Mouse (Mus musculus) forebrain, embryonic 10.5 days (tissue): ENCODE measurements around the gene Tsc22d4. TPM values are rescaled to one million over a fixed set of nuclear protein-coding genes. Genes with fewer than 3 reads are reported as not detected.

ENCODE experiments used
- DNase-seq: peaks from one replicate; pipeline ENCODE4 v3.0.0-alpha.2; 2017; ENCODE audit warnings: low spot score; ENCODE audit errors: extremely low spot score
- H3K27ac ChIP-seq: fragments of 300-500 bp; sonication (generic); 2 replicates; pipeline ENCODE4 v1.5.1; 2016; ENCODE audit warnings: mild to moderate bottlenecking
- H3K27me3 ChIP-seq: fragments of 300-500 bp; sonication (generic); 2 replicates; pipeline ENCODE4 v1.6.1; 2016; ENCODE audit warnings: mild to moderate bottlenecking; ENCODE audit not compliant: poor library complexity, severe bottlenecking
- H3K36me3 ChIP-seq: fragments of 300-500 bp; sonication (generic); replicated peaks from 2 replicates; pipeline ENCODE4 v1.6.1; 2016; ENCODE audit warnings: mild to moderate bottlenecking, moderate library complexity
- H3K4me1 ChIP-seq: fragments of 300-500 bp; sonication (generic); 2 replicates; pipeline ENCODE4 v1.6.1; 2016
- H3K4me3 ChIP-seq: fragments of 300-500 bp; sonication (generic); 2 replicates; pipeline ENCODE4 v1.5.1; 2016; ENCODE audit warnings: mild to moderate bottlenecking, moderate library complexity
- H3K9me3 ChIP-seq: fragments of 300-500 bp; sonication (generic); 2 replicates; pipeline ENCODE4 v1.6.1; 2016; ENCODE audit warnings: mild to moderate bottlenecking, moderate library complexity
- WGBS: fragments of 180-500 bp; shearing (Covaris S2); methylation state at CpG from one replicate; pipeline ENCODE4 v1.1.7; 2016; 5-methylcytosine and 5-hydroxymethylcytosine counted together
- polyA plus RNA-seq: library from polyadenylated mRNA; unstranded; fragments of >200 nt; fragmentation: Nextera tagmentation; extraction: Ambion mirVana; gene quantifications from 2 replicates; pipeline ENCODE4 v1.2.1, GENCODE M21; 2016

The Tsc22d4 gene
- polyA plus RNA-seq, 1 experiment from 2014 or later = 72.0 TPM

DNA sequence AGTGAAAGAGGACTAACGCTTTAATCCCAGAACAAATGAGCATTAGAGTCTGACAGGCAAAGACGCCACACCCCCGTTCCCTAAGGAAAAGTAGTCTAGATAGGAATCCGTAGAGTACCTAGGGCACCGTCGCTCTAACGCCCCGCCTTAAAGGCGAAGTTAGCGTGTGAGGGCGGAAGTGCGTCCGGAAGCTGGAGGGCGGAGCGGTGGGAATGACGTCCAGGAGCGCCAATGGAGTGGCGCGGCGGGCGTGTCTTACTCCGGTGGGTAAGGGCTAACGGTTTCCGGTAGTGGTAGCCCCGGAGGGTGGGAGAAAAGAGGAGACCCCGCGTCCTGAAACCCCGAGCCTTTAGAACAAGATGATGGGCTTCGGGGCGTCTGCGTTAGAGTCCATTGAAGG is 33.1 kb downstream of the Tsc22d4 start, which contains the start of gene Ppp1r35:
Gene Ppp1r35 (plus strand): TSS at position 215 of the 400 bp plus-strand sequence.
- Histone ChIP-seq H3K36me3 (peaks cover 37% of the 10 kb centered on the region), H3K27me3 (no peaks in the 10 kb centered on the region), H3K27ac (peak within 1 kb of the TSS; percentile 95), H3K4me1 (peaks cover 46% of the 10 kb centered on the region), H3K4me3 (peak within 1 kb of the TSS; percentile 99), H3K9me3 (no peaks in the 10 kb centered on the region)
- WGBS = under 1% methylated on average over 31 of the region's 31 CpGs
- peak; percentile 97 for DNase-seq

DNA sequence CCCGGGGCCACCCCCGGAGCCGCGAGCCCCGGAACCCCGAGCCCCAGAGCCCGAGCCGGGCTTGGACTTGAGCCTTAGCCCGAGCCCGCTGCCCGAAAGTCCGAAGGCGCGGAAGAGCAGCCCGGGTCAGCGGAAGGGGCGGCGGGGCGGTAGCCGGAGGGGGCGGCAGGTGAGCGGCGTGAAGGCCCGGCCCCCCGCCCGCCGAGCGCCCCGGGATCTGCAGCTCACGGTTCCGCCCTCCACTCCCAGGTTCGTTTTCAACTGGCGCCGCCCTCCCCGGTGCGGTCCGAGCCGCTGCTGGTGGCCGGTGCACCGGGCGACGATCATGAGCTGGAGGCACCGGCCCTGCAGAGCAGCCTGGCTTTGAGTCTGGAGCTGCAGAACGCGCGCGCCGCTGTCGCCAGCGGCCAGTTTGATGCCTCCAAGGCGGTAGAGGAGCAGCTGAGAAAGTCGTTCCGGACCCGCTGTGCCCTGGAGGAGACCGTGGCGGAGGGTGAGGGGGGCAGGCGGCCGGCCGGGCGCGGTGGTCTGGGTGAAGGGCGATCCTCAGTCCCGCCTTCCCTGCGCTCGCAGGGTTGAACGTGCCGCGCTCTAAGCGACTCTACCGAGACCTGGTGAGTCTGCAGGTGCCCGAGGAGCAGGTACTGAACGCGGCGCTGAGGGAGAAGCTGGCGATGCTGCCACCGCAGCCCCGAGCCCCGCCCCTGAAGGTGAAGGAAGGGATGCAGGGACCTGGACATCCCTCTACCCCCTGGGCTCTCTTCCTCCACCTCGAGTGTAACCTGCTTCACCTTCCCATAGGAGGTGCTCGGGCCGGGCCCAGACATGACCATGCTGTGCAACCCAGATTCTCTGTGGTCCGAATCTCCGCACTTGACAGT is 33.8 kb downstream of the Tsc22d4 start:
- WGBS = under 1% methylated on average over 77 of the region's 83 CpGs
- no peaks in the 10 kb centered on the region for H3K27me3 ChIP-seq
- peak overlapping the region; percentile 99 for H3K4me3 ChIP-seq
- H3K4me1 ChIP-seq = peaks cover 53% of the 10 kb centered on the region
- H3K9me3 ChIP-seq = no peaks in the 10 kb centered on the region
- H3K27ac ChIP-seq = peak overlapping the region; percentile 95
- H3K36me3 ChIP-seq = peaks cover 44% of the 10 kb centered on the region
- DNase-seq = peak; percentile 52

DNA sequence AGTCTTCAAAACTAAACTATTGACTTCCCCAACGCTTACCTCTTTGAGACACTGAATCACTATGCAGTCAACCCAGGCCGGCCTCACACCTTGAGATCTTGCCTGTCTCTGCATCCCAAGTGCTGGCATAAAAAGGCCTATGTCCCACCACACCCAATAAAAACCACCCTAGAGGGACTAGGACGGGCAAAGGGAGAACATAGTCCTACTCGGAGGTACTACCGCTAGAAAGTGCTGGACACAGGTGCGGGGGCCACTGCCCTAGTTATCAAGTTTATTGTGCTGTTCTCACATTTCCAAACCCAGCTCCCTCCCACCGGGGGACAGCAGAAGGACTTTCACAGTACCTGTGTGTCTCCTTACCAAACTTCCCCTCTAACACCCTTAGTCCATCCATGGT is 36.1 kb downstream of the Tsc22d4 start:
- Histone ChIP-seq H3K27ac (no peak overlapping the region), H3K36me3 (peaks cover 53% of the 10 kb centered on the region), H3K9me3 (no peaks in the 10 kb centered on the region), H3K4me3 (no peak overlapping the region; the same call in 1 of the 2 replicates), H3K27me3 (no peaks in the 10 kb centered on the region), H3K4me1 (peaks cover 68% of the 10 kb centered on the region)
- DNase-seq = no peak
- WGBS = 92% methylated on average over 7 of the region's 7 CpGs

DNA sequence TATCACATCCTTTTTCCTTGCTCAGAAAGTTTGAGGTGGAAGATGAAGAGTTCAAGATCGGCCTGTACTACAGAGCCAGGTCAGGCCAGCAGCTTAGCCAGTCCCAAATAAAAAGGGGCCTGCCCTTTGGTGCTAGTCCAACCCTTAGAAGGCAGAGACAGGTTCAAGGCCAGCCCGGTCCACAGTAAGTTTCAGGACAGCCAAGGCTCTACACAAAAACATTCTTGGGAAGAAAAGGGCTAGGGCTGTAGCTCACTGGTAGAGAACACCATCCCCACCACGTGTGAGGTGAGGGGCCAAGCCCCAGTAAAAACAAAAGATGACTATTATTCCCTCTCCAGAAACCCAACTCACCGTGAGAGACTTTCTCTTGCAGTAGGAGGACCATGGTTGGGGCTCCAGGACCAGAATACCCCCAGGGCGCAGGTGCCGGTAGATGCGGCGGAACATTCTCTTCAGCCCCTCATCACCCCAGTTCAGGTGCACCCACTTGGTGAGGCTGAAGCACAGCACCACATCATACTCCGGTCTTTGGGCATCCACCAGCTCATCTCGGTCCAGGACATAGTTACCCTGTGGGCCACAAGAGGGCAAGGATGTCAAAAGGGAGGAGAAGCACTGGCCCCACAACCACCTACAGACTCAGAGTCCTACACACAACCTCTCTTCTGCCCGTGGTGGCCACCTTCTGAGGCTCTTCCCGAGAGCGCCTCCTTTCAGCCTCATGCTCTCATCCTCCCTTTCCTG is 37.4 kb downstream of the Tsc22d4 start:
- H3K36me3 ChIP-seq = peaks cover 53% of the 10 kb centered on the region
- WGBS = 88% methylated on average over 13 of the region's 13 CpGs
- no peak for DNase-seq

DNA sequence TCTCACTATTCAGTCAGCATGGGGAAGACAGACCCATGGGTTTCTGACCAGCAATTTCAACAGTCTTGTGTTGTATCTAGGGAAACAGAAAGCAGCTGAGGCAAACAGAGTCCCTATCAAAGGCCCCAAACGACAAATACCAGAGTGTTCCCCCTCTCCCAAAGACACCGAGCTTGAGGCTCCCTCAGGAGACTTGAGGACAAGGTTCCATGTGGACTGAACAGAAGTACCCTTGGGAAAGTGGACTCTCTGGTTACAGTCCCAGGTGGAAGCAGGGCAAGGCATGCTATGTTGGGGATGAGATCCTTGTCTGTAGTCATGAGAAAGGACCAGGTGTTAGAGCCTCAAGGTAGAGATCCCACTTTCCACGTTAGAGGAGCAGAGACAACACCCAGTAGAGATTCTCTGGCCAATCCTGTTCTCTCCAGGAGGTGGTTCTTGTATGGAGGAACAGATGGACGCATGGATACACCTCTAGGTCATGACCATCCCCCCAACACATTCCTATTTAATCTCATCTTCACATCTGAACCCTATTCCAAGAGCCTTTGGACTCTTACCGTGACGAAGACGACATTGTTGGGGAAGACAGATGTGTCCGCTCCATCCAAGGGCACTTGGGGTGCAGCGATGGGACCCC is 38.5 kb downstream of the Tsc22d4 start:
- Histone ChIP-seq H3K27ac (peak overlapping the region; percentile 98), H3K36me3 (peaks cover 53% of the 10 kb centered on the region), H3K4me1 (peaks cover 67% of the 10 kb centered on the region), H3K4me3 (peak overlapping the region; percentile 96), H3K27me3 (peaks cover 12% of the 10 kb centered on the region), H3K9me3 (peaks cover 6% of the 10 kb centered on the region)
- WGBS = 84% methylated on average over 9 of the region's 9 CpGs
- DNase-seq = no peak

More for the DNA sequence above, 37.4 kb downstream of the Tsc22d4 start:
- H3K4me3 ChIP-seq = peak overlapping the region; percentile 96
- peaks cover 2% of the 10 kb centered on the region for H3K27me3 ChIP-seq
- H3K9me3 ChIP-seq = peaks cover 1% of the 10 kb centered on the region
- H3K27ac ChIP-seq = no peak overlapping the region
- H3K4me1 ChIP-seq = peaks cover 70% of the 10 kb centered on the region

- Histone ChIP-seq H3K27me3 (peaks cover 15% of the 10 kb centered on the region), H3K4me3 (peak overlapping the region; percentile 96), H3K9me3 (peaks cover 6% of the 10 kb centered on the region), H3K4me1 (peaks cover 64% of the 10 kb centered on the region), H3K27ac (peak overlapping the region; percentile 98), H3K36me3 (peaks cover 53% of the 10 kb centered on the region)
- no peak for DNase-seq
- WGBS = 88% methylated on average over 14 of the region's 14 CpGs
Measured at GRCm38 (mm10) chr5:137784546-137784945, 39.0 kb downstream of the Tsc22d4 start.

DNA sequence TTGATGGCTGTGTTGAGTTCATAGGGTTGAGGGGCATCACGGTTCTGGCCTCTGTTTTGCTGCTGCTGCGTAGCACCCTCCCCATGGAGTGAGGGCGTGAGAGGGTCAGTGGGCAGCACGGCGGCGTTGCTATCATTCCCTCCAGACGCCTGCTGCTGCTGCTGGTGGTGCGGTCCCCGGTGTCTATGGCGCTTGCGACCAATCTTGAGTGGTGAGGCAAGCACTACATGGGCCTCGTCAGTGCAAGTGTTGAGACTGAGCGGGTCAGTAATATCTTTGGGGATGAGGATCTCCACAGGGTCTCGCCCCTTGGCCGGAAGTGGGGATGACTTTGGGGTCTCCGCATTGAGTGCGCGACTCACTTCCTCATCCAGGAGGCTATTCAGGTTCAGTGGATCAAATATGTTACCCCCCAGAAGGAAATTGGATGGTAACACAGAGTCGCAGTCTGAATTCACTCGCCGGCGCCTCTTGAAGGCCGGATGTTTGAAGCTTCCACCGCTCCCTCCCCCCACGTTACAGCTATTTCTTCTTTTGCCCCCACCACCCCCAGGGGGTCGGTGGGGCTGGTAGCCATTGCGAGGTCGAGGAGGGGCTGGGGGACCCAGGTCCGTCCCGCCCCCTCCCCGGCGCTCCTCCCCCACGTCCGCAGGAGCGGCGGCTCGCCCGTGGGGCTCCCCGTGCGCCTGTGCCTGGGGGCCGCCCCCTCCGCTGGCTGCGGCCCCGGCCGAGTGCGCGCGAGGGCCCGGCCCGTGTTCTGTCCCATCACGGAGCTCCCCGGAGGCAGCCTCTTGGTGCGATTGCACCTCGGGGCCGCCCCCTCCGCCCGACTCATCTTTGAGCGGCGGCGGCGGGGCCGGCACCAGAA is 39.9 kb downstream of the Tsc22d4 start:
- DNase-seq = peak; percentile 40
- 9% methylated on average over 57 of the region's 62 CpGs for WGBS
- peaks cover 15% of the 10 kb centered on the region for H3K27me3 ChIP-seq
- H3K4me3 ChIP-seq = peak overlapping the region; percentile 96
- H3K36me3 ChIP-seq = peaks cover 49% of the 10 kb centered on the region
- peak overlapping the region; percentile 98 for H3K27ac ChIP-seq
- peaks cover 6% of the 10 kb centered on the region for H3K9me3 ChIP-seq
- peaks cover 55% of the 10 kb centered on the region for H3K4me1 ChIP-seq

DNA sequence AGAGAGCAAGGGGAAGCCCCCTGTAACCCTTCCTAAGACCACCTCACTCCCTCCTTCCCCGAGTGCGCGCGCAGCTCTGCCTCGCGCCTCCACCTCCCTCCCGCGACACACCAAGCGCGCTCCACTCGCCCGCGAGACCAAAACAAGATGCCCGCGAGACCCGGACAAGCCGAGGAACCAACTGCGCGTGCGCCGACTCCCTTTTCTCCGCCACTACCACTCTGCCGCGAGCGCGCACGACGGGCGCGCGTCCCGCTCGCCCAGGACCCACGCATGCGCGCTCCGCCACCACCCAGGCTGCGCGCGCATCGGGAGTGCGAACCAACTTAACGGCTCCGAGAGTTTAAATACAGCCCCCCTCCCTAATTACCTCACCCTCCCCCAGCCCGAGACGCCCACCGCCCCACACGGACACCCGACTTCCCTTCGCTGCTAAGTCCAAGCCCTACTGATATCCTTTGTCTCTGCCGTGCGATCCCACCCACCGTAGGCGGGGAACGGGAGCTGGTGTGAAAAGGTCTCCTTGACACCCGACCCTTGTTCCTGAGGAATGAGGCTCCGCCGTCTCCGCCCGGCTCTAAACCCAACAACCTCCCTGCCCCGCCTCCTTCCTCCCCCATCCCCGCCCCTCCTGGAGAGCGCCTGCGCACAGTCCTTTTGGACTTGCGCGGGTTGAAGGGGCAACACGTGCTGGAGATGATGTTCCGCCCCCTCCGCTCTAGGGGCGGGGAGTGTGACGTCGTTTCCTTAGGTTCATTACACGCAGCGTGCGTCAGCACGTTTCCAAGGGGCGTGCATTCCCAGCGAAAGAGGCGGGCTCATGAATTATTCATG is 40.8 kb downstream of the Tsc22d4 start:
- under 1% methylated on average over 79 of the region's 79 CpGs for WGBS
- Histone ChIP-seq H3K27ac (peak overlapping the region; percentile 98), H3K27me3 (peaks cover 15% of the 10 kb centered on the region), H3K36me3 (peaks cover 39% of the 10 kb centered on the region), H3K4me3 (peak overlapping the region; percentile 96), H3K9me3 (peaks cover 6% of the 10 kb centered on the region), H3K4me1 (peaks cover 49% of the 10 kb centered on the region)
- peak; percentile 99 for DNase-seq

DNA sequence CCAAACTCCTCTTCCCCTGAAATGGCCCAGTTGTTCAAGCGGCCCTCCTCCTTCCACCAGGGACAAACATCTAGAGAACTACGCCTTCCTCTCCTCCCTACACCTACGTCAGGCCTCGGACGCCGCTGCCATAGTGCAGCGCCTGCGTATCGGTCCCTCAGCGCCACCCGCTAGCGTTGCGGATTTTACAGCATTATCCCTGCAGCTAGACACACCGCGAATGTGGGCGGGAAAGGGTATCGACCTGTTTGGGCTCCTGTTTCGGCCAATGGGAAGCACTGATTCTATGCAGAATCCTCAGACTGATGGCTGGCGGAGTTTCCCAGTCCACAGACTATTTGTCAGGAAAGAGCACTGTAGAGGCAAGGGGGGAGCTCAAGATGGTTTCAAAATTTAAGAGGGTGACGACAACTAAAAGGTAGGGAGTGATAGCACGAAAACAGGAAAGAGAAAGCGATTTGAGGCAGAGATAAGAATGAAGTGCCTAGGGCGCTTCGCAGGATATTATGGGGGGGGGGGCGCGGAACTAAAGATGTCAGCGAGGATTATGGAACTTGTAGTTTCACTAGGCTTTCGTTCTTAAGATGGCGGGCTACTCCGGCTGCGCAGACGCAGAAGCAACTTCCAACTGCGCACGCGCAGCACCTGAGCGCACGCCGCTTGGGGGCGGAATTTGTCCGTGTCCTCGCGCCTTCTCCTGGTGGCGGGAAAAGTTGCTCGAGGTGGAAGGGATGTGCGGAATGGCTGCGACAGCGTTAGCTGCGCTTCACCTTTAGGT is 41.8 kb downstream of the Tsc22d4 start, which contains the start of the genes Mepce and Zcwpw1:
Gene Mepce (minus strand): TSS at position 505 of the 778 bp plus-strand sequence.
Gene Zcwpw1 (plus strand): TSS at position 648 of the 778 bp plus-strand sequence.
- H3K4me1 ChIP-seq = peaks cover 39% of the 10 kb centered on the region
- WGBS = under 1% methylated on average over 47 of the region's 48 CpGs
- H3K4me3 ChIP-seq = peak within 1 kb of the TSS; percentile 96
- H3K36me3 ChIP-seq = peaks cover 29% of the 10 kb centered on the region
- peaks cover 6% of the 10 kb centered on the region for H3K9me3 ChIP-seq
- H3K27me3 ChIP-seq = peaks cover 15% of the 10 kb centered on the region
- DNase-seq = peak; percentile 93
- H3K27ac ChIP-seq = peak within 1 kb of the TSS; percentile 98

- Histone ChIP-seq H3K4me3 (peak overlapping the region; percentile 96), H3K27ac (peak overlapping the region; percentile 98), H3K27me3 (peaks cover 15% of the 10 kb centered on the region), H3K4me1 (peaks cover 30% of the 10 kb centered on the region), H3K36me3 (peaks cover 21% of the 10 kb centered on the region), H3K9me3 (peaks cover 6% of the 10 kb centered on the region)
- 74% methylated on average over 24 of the region's 24 CpGs for WGBS
- no peak for DNase-seq
Measured at GRCm38 (mm10) chr5:137788171-137788570, 42.6 kb downstream of the Tsc22d4 start.
